Mouse (Mus musculus): ENCODE data around the gene Lingo4. TPM values are rescaled to one million over a fixed set of nuclear protein-coding genes. Genes with fewer than 3 reads are reported as not detected.

Lingo4 gene
- polyA plus RNA-seq, 1 experiment = not detected

DNA sequence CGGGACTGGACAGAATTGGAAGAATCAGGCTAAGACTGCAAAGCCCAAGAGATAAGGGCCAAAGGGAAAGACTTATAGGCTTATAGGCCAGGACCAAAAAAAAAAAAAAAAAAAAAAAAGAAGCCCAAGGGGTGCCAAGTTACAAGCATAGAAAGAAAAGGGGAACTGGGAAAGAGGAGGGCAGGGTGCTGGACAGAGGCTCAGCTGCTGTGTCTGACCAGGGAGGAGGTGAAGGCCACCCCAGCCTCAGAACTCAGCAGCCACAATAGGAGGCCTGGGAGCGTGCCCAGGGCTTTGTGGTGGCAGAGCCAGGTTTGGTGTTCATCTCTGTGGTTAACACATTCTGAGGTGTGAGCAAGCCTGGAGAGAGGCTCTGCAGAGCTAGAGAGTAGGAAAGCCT lies 23.2 kb upstream of the Lingo4 start:
- Histone ChIP-seq H3K4me3 (ENCODE audit: control insufficient read depth, low read depth, low read length) (no peak overlapping the region), H3K27me3 (ENCODE audit: control insufficient read depth, insufficient read depth, low read length) (no peaks in the 10 kb centered on the region), H3K27ac (ENCODE audit: control insufficient read depth, insufficient read depth, low read depth, low read length) (no peak overlapping the region)

DNA sequence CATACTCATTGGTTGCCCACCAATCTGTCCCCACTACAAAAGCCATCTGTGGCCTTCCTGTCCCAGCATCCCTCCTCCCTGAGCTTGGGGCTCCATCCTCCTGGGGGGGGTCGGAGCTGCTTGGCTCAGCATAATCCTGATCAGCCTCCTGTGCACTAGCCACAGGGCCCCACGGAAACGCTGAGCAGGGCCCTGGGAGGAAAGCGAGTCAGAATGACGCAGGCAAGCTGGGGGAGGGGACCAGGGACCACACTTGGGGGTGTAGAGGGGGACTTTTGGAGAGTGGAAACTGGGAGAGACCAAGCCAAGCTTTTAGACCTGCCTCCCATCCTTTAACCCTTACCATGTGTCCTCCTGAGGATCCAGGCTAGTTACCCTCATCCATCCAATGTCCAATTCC lies 22.5 kb upstream of the Lingo4 start:
- Histone ChIP-seq H3K36me3 (ENCODE audit: control insufficient read depth, insufficient read depth, low read length) (no peaks in the 10 kb centered on the region), H3K27ac (ENCODE audit: control insufficient read depth, insufficient read depth, low read depth, low read length) (no peak overlapping the region), H3K4me3 (ENCODE audit: control insufficient read depth, low read depth, low read length) (no peak overlapping the region), H3K27me3 (ENCODE audit: control insufficient read depth, insufficient read depth, low read length) (no peaks in the 10 kb centered on the region), H3K4me1 (ENCODE audit: control insufficient read depth, insufficient read depth, low read length) (peaks cover 24% of the 10 kb centered on the region)
- TF ChIP-seq POLR2A (IDR thresholded peaks at IDR 0.05; ENCODE audit: control insufficient read depth, low read depth, low read length) (no peak), CTCF (IDR thresholded peaks at IDR 0.05; ENCODE audit: control insufficient read depth, insufficient read depth, insufficient replicate concordance, low read depth, low read length) (no peak)

More for the DNA sequence above, 23.2 kb upstream of the Lingo4 start:
- H3K36me3 ChIP-seq (ENCODE audit: control insufficient read depth, insufficient read depth, low read length) = no peaks in the 10 kb centered on the region
- H3K4me1 ChIP-seq (ENCODE audit: control insufficient read depth, insufficient read depth, low read length) = peaks cover 25% of the 10 kb centered on the region
- no peak for TF ChIP-seq CTCF (IDR thresholded peaks at IDR 0.05; ENCODE audit: control insufficient read depth, insufficient read depth, insufficient replicate concordance, low read depth, low read length)
- no peak for TF ChIP-seq POLR2A (IDR thresholded peaks at IDR 0.05; ENCODE audit: control insufficient read depth, low read depth, low read length)

DNA sequence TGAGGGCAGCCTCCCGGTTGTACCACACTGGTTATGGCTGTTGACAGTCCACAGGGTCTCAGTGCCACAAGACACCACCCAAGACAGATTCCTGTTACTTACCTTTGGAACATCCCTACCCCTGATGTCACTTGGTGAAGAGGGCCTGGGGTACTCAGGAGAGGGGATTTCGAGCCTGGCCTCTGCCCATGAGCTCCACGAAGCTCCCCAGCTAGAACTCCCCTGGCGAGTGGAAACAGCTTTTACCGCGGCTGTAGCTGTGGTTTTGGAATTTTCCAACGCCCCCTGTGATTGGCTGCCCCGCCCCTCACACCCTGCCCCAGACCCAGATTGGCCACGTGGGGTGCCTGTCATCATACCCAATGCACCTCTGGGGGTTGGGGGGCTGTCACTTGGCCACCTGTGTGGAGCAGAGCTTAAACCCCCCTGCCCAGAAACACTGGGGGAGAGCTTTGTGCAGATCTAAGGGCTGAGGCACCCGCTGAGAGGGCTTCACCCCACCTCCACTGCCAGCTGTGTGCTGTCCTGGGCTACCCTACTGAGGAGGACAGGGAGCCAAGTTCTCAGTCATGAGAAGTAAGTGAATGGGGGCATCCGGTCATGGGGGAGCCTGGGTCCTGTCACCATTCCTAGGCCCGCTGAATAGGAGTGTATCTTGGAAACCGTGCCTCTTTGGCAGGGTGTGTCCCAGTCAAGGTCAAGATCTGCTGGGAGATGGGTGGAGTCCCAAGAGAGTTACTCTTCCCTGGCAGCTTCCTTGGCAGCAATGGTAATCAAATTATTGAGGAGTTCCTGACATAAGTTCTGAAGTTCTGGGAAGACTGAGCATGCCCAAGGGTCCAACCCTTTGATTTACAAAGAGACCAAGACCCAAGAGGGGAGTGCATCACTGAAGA lies 21.0 kb upstream of the Lingo4 start:
- TF ChIP-seq CTCF (IDR thresholded peaks at IDR 0.05; ENCODE audit: control insufficient read depth, insufficient read depth, insufficient replicate concordance, low read depth, low read length) (no peak), POLR2A (IDR thresholded peaks at IDR 0.05; ENCODE audit: control insufficient read depth, low read depth, low read length) (no peak)
- H3K4me3 ChIP-seq (ENCODE audit: control insufficient read depth, low read depth, low read length) = no peak overlapping the region; the same call in 1 of the 2 replicates
- H3K36me3 ChIP-seq (ENCODE audit: control insufficient read depth, insufficient read depth, low read length) = no peaks in the 10 kb centered on the region
- no peak overlapping the region for H3K27ac ChIP-seq (ENCODE audit: control insufficient read depth, insufficient read depth, low read depth, low read length)
- peaks cover 14% of the 10 kb centered on the region for H3K4me1 ChIP-seq (ENCODE audit: control insufficient read depth, insufficient read depth, low read length)
- H3K27me3 ChIP-seq (ENCODE audit: control insufficient read depth, insufficient read depth, low read length) = no peaks in the 10 kb centered on the region

DNA sequence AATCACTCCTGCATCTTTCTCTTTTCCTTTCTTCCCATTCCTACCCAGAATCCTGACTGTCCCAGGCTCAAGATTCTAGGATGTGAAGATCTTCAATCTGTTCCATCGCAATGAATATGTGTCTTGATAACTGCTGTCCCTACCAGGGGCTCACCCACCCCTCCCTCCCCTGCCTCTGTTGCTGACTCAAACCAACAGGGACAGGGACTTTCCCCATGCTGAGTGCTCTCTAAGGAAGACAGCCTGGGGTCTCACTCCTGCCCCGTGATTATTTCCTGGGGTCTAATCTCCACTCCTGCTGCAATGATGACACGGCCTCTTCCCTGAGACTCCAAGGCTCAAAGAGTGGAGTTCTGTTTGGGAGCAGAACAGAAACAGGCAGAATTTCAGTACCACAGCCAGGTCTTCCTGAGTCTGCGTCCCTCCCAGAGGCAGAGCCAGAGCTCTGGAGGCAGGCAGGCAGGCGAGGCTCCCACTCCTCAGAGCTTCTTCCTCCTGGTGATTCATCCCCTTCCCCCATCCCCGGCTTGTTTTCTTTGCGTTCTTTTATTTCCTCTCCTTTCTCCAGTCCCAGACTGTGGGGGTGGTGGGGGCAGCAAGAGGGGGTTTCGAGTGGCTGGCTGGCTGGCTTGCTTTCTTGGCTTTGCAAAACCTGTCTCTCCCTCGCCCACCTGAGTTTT lies 18.3 kb upstream of the Lingo4 start:
- H3K27ac ChIP-seq (ENCODE audit: control insufficient read depth, insufficient read depth, low read depth, low read length) = no peak overlapping the region
- no peaks in the 10 kb centered on the region for H3K27me3 ChIP-seq (ENCODE audit: control insufficient read depth, insufficient read depth, low read length)
- no peak overlapping the region for H3K4me3 ChIP-seq (ENCODE audit: control insufficient read depth, low read depth, low read length)
- peaks cover 6% of the 10 kb centered on the region for H3K4me1 ChIP-seq (ENCODE audit: control insufficient read depth, insufficient read depth, low read length)
- TF ChIP-seq CTCF (IDR thresholded peaks at IDR 0.05; ENCODE audit: control insufficient read depth, insufficient read depth, insufficient replicate concordance, low read depth, low read length) (no peak), POLR2A (IDR thresholded peaks at IDR 0.05; ENCODE audit: control insufficient read depth, low read depth, low read length) (no peak)
- H3K36me3 ChIP-seq (ENCODE audit: control insufficient read depth, insufficient read depth, low read length) = no peaks in the 10 kb centered on the region

DNA sequence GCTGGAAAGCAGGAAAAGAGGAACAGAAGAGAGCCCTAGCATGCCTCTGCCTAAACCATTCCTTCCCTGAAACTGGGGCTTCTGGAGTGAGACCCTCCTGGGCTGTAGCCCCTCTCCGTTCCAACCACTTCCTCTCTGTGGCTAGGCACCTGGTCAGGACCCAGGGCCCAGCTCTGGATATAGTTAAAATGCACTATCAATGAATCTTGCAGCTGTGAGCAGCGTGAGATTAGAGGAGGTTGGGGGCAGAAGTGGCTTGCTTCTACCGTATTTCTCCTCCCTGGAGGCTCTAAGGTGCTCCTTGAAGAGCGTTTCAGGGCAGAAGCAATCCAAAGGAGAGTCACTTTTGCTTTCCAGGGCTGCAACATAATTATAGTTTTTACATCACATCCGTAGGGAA lies 16.0 kb upstream of the Lingo4 start:
- Histone ChIP-seq H3K36me3 (ENCODE audit: control insufficient read depth, insufficient read depth, low read length) (no peaks in the 10 kb centered on the region), H3K4me1 (ENCODE audit: control insufficient read depth, insufficient read depth, low read length) (peaks cover under 1% of the 10 kb centered on the region; the same call in 1 of the 2 replicates), H3K27ac (ENCODE audit: control insufficient read depth, insufficient read depth, low read depth, low read length) (no peak overlapping the region), H3K27me3 (ENCODE audit: control insufficient read depth, insufficient read depth, low read length) (no peaks in the 10 kb centered on the region), H3K4me3 (ENCODE audit: control insufficient read depth, low read depth, low read length) (no peak overlapping the region)
- TF ChIP-seq CTCF (IDR thresholded peaks at IDR 0.05; ENCODE audit: control insufficient read depth, insufficient read depth, insufficient replicate concordance, low read depth, low read length) (no peak), POLR2A (IDR thresholded peaks at IDR 0.05; ENCODE audit: control insufficient read depth, low read depth, low read length) (no peak)

DNA sequence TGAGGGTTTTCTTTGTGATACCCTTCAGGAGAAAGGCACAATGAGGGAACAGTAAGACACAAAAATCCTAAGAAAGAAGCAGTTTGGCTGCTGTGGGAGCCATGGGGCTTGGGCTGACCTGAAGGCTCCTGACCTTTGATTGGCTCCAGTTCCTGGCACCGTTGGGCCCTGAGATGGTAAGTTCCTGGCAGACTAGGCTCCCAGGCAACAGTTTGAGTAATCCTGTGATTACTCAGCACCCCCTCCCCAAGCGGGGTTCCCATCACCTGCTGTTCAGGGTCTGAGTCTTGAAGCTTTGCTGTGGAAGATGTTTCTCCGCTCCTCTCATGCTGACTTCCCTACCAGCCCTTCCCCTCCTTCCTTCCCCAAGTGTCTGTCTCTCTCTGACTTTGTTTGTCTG lies 14.8 kb upstream of the Lingo4 start:
- TF ChIP-seq CTCF (IDR thresholded peaks at IDR 0.05; ENCODE audit: control insufficient read depth, insufficient read depth, insufficient replicate concordance, low read depth, low read length) = no peak
- TF ChIP-seq POLR2A (IDR thresholded peaks at IDR 0.05; ENCODE audit: control insufficient read depth, low read depth, low read length) = no peak
- Histone ChIP-seq H3K4me3 (ENCODE audit: control insufficient read depth, low read depth, low read length) (no peak overlapping the region), H3K36me3 (ENCODE audit: control insufficient read depth, insufficient read depth, low read length) (no peaks in the 10 kb centered on the region), H3K4me1 (ENCODE audit: control insufficient read depth, insufficient read depth, low read length) (no peaks in the 10 kb centered on the region), H3K27ac (ENCODE audit: control insufficient read depth, insufficient read depth, low read depth, low read length) (no peak overlapping the region), H3K27me3 (ENCODE audit: control insufficient read depth, insufficient read depth, low read length) (no peaks in the 10 kb centered on the region)

DNA sequence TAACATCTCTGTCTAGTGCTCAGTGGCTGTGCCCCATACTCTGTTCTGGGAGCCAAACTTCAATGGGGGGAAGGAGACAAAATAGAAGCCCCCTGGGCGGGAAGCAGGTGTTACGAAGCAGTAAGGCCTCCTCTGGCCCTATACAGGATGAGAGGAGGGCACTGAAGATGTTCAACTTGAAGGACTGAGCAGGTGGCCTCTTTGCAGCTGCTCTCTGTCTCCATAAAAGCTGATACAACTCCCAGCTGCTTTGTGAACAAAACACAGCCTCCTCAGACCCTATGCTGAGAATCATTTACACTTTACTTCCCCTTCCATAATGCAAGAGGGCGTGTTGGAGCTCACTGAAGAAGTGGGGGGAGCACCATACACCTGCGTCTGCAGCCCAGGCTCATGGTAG lies 11.6 kb upstream of the Lingo4 start:
- Histone ChIP-seq H3K36me3 (ENCODE audit: control insufficient read depth, insufficient read depth, low read length) (no peaks in the 10 kb centered on the region), H3K27me3 (ENCODE audit: control insufficient read depth, insufficient read depth, low read length) (no peaks in the 10 kb centered on the region), H3K4me3 (ENCODE audit: control insufficient read depth, low read depth, low read length) (no peak overlapping the region), H3K27ac (ENCODE audit: control insufficient read depth, insufficient read depth, low read depth, low read length) (no peak overlapping the region), H3K4me1 (ENCODE audit: control insufficient read depth, insufficient read depth, low read length) (no peaks in the 10 kb centered on the region)
- TF ChIP-seq POLR2A (IDR thresholded peaks at IDR 0.05; ENCODE audit: control insufficient read depth, low read depth, low read length) (no peak), CTCF (IDR thresholded peaks at IDR 0.05; ENCODE audit: control insufficient read depth, insufficient read depth, insufficient replicate concordance, low read depth, low read length) (no peak)
